Comparison of ENCODE assay signal across 8 mouse cellular contexts in genomic region chr4:155785819-155786218, GRCm38 (mm10). TPM values are rescaled to one million over a fixed set of nuclear protein-coding genes. Genes with fewer than 3 reads are reported as not detected.
DNase-seq lines count a peak whose midpoint lies in the region; ATAC-seq lines count a peak whose summit lies in the region.

Gene Tmem88b, minus strand, starts transcription at chr4:155785874.

- H3K4me3 ChIP-seq in hindbrain, embryonic 16.5 days (ENCODE audit: low read length) = peak within 1 kb of the TSS; percentile 69
- H3K4me3 ChIP-seq in midbrain, embryonic 15.5 days = peak within 1 kb of the TSS; percentile 69

- H3K27ac ChIP-seq in hindbrain, embryonic 16.5 days (ENCODE audit: low read depth, low read length) = peak within 1 kb of the TSS; percentile 89
- H3K27ac ChIP-seq in midbrain, embryonic 15.5 days = peak within 1 kb of the TSS; percentile 95

- peak within 1 kb of the TSS; percentile 85; the same call in 1 of the 2 replicates for H3K9ac ChIP-seq in hindbrain, embryonic 16.5 days (ENCODE audit: low read depth, low read length)
- H3K9ac ChIP-seq in midbrain, embryonic 15.5 days = no peak within 1 kb of the TSS

- WGBS in hindbrain, embryonic 16.5 days = 60% methylated on average over 5 of the region's 5 CpGs
- 67% methylated on average over 5 of the region's 5 CpGs for WGBS in midbrain, embryonic 15.5 days

- H3K4me2 ChIP-seq in hindbrain, embryonic 16.5 days (ENCODE audit: low read length) = peak within 1 kb of the TSS; percentile 80
- H3K4me2 ChIP-seq in midbrain, embryonic 15.5 days = peak within 1 kb of the TSS; percentile 79

- peaks cover 4% of the 10 kb centered on the region; the same call in 1 of the 2 replicates for H3K4me1 ChIP-seq in hindbrain, embryonic 16.5 days (ENCODE audit: control insufficient read depth, insufficient read depth, low read depth, low read length)
- H3K4me1 ChIP-seq in midbrain, embryonic 15.5 days = peaks cover 17% of the 10 kb centered on the region

- no peak for DNase-seq in left cerebral cortex, adult 18-20 months (ENCODE audit: low spot score in 2 of 2)
- DNase-seq in left cerebral cortex, adult 9 months (ENCODE audit: low spot score in 2 of 2) = no peak
- DNase-seq in c-Kit-positive CD71-positive TER-119-negative erythroid progenitor cells, embryonic 14.5 days (ENCODE audit: low read depth) = peak; percentile 40
- DNase-seq in thymus, postnatal 14 days = no peak
- DNase-seq in lung, postnatal 4 days = no peak
- DNase-seq in cerebellum, postnatal 14 days = no peak

- no peaks in the 10 kb centered on the region for H3K27me3 ChIP-seq in hindbrain, embryonic 16.5 days (replicated peaks; ENCODE audit: control insufficient read depth, insufficient read depth, low read length)
- H3K27me3 ChIP-seq in midbrain, embryonic 15.5 days (replicated peaks) = no peaks in the 10 kb centered on the region

- no peak for ATAC-seq in hindbrain, embryonic 16.5 days
- no peak for ATAC-seq in midbrain, embryonic 15.5 days (replicated peaks)

- H3K9me3 ChIP-seq in hindbrain, embryonic 16.5 days (ENCODE audit: control insufficient read depth, low read length) = no peaks in the 10 kb centered on the region
- no peaks in the 10 kb centered on the region for H3K9me3 ChIP-seq in midbrain, embryonic 15.5 days

- H3K36me3 ChIP-seq in hindbrain, embryonic 16.5 days (ENCODE audit: control insufficient read depth, insufficient read depth, low read length) = no peaks in the 10 kb centered on the region
- H3K36me3 ChIP-seq in midbrain, embryonic 15.5 days (replicated peaks) = no peaks in the 10 kb centered on the region

RNA-seq across cellular contexts. Expression of gene Tmem88b, which starts in this region (rescaled TPM):
- total RNA-seq in left cerebral cortex, adult 18-20 months (2021) = 10 to 100 TPM; 16.4 to 19.0 TPM
- polyA plus RNA-seq in hindbrain, embryonic 16.5 days (2015; fragmentation: Nextera tagmentation; extraction: Ambion mirVana) = 0.89 and 1.3 TPM in 2 replicates
- 0.93 and 1.2 TPM in 2 replicates for polyA plus RNA-seq in midbrain, embryonic 15.5 days (2015; fragmentation: Nextera tagmentation; extraction: Ambion mirVana)
